Mouse (Mus musculus) erythroblast, embryonic 14.5 days (primary cell): ENCODE data around the gene Capn7.

Source experiments
- GATA1 ChIP-seq: IDR thresholded peaks from 2 replicates; pipeline ENCODE4 v1.6.1; 2012; ENCODE audit warnings: low read length, inconsistent platforms, mixed read lengths
- TAL1 ChIP-seq: IDR thresholded peaks from 3 replicates; pipeline ENCODE4 v1.6.1; 2012; ENCODE audit warnings: low read length, inconsistent platforms, mixed read lengths

DNA sequence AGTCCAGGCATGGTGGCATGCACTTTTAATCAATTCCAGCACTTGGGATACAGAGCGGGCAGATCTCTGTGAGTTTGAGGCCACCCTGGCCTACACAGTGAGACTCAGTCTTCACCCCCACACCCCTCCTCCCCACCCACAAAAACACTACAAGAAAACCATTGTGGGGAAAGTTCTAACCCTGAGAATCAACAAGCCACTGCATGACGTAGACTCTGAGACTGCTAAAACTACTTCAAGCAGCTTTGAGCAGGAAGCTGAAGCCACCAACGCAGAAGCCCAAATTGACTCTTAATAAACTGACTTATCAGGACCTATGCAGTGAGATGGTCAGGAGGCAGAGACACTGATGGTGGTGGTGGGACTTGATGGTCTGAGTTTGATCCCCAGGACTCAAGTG is 62.8 kb downstream of the Capn7 start:
- TF ChIP-seq GATA1 (no peak), TAL1 (no peak)
